Mouse (Mus musculus) cerebellum, adult 9-10 months (tissue): Measurements from ENCODE around the gene Rack1.
"Not testable (repeated sequence)": the region's sequence is repeated elsewhere in the genome, so short reads cannot be mapped to it uniquely, and the experiment has no call there.

Experiments used
- DNase-seq: peaks from one replicate; pipeline ENCODE4 v3.0.0; 2022

The Rack1 gene

GRCm38 (mm10) chr11:48820308-48820674 lies 20.2 kb downstream of the Rack1 start:
- no peak for DNase-seq

- DNase-seq, result not testable (repeated sequence)
Measured at GRCm38 (mm10) chr11:48821299-48821698, 21.2 kb downstream of the Rack1 start.

GRCm38 (mm10) chr11:48822768-48823512 lies 22.8 kb downstream of the Rack1 start:
- no peak for DNase-seq

GRCm38 (mm10) chr11:48823536-48823972 lies 23.4 kb downstream of the Rack1 start:
- peak; percentile 73 for DNase-seq

GRCm38 (mm10) chr11:48824311-48824830 lies 24.2 kb downstream of the Rack1 start:
- no peak for DNase-seq

- DNase-seq, result not testable (repeated sequence)
Measured at GRCm38 (mm10) chr11:48825979-48826751, 26.0 kb downstream of the Rack1 start, which contains the start of the genes Trim7 and Gm12184. Gene Trim7, plus strand, starts transcription at chr11:48826140. Gene Gm12184, minus strand, starts transcription at chr11:48826655.

- DNase-seq, result no peak
Measured at GRCm38 (mm10) chr11:48826752-48827096, 26.6 kb downstream of the Rack1 start.

- DNase-seq, result no peak
Measured at GRCm38 (mm10) chr11:48827926-48828325, 27.8 kb downstream of the Rack1 start.

- no peak for DNase-seq
Measured at GRCm38 (mm10) chr11:48830279-48830678, 30.1 kb downstream of the Rack1 start.

- no peak for DNase-seq
Measured at GRCm38 (mm10) chr11:48831273-48831672, 31.1 kb downstream of the Rack1 start.

- no peak for DNase-seq
Measured at GRCm38 (mm10) chr11:48833078-48833730, 33.1 kb downstream of the Rack1 start.

GRCm38 (mm10) chr11:48833731-48834639 lies 33.9 kb downstream of the Rack1 start:
- DNase-seq, result peak; percentile 93

- no peak for DNase-seq
Measured at GRCm38 (mm10) chr11:48835923-48836322, 35.8 kb downstream of the Rack1 start.

- no peak for DNase-seq
Measured at GRCm38 (mm10) chr11:48836990-48837309, 36.8 kb downstream of the Rack1 start.

GRCm38 (mm10) chr11:48837310-48838180 lies 37.4 kb downstream of the Rack1 start:
- DNase-seq, result peak; percentile 77

- peak; percentile 55 for DNase-seq
Measured at GRCm38 (mm10) chr11:48838181-48838797, 38.2 kb downstream of the Rack1 start.

- no peak for DNase-seq
Measured at GRCm38 (mm10) chr11:48838879-48839680, 38.9 kb downstream of the Rack1 start.

GRCm38 (mm10) chr11:48840805-48841204 lies 40.7 kb downstream of the Rack1 start:
- DNase-seq, result peak; percentile 18

GRCm38 (mm10) chr11:48841213-48841612 lies 41.1 kb downstream of the Rack1 start:
- DNase-seq, result peak; percentile 8

GRCm38 (mm10) chr11:48842378-48842792 lies 42.3 kb downstream of the Rack1 start:
- no peak for DNase-seq
